Mouse (Mus musculus) erythroblast, adult 5-6 weeks (primary cell): ENCODE results near the gene Fam3c. TPM values are rescaled to one million over a fixed set of nuclear protein-coding genes. Genes with fewer than 3 reads are reported as not detected.

ENCODE experiments used
- ATAC-seq: replicated peaks from 2 replicates; pipeline ENCODE4 v1.8.0; 2016; ENCODE audit warnings: moderate number of reproducible peaks, mild to moderate bottlenecking, moderate TSS enrichment, inconsistent platforms; ENCODE audit not compliant: poor library complexity, low FRiP score, severe bottlenecking
- total RNA-seq, 2 experiments: library from RNA; stranded (forward) in 1 of 2; stranded (reverse) in 1 of 2; fragments of 150-400 nt in 1 of 2; fragments of 200-764, 138-1000 nt in 1 of 2; gene quantifications; 2 replicates each; pipeline versions ENCODE4 v1.2.3 to v1.2.4; 2015 to 2017; ENCODE audit warnings: low replicate concordance in 2 of 2

Gene Fam3c
- total RNA-seq, 2 experiments from 2014 or later = 4.0 to 9.1 TPM

DNA sequence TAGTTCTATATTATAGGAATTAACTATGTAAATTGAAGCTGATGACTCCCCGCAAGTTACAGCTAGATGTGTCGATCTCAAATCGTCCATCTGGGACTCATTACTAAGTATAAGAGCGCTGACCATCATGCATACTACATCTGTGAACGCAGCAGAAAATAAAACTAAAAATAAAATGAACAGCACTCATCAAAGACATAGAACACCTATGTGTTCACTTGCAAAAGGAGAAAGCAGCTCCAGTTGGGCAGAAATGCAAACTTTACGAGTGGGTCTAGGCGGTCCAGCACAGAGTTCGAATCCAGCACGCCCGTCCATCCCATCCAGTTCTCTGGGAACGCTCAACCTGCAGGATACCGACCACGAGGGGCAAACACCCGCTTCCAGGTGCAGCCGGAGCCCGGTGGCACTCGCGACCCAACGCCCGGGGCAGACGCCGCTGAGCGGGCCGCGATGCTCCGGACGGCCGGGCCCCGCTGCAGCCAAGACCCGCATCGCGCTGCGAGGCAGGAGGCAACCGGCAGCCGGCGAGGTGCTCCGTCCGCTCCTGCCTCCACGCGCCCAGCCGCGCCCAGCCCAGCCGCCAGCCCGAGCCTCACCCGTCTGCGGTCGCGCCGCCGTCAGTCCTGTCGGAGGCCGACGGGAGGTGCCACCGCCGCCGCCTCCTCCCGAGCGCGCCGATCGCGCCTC lies 502 bp downstream of the Fam3c start:
- peak; percentile 93 for ATAC-seq

DNA sequence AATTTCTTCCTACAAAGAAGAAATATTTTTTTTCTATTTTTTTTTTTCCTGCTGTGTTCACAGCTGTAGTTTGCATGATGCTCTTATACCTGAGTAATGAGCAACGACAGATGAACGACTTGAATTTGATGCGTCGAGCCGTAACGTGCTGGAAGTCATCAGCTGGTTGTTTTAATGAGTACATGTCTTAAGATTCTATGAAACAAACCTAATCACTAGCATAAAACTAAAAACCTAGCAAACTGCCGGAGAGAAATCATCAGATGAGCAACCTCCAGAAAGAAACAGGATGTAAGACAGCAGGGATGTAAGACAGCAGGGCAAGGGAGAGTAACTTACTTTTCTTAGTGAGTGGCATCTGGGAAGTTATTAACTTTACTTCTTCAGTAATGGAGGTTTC lies 1.4 kb downstream of the Fam3c start:
- ATAC-seq = no peak

DNA sequence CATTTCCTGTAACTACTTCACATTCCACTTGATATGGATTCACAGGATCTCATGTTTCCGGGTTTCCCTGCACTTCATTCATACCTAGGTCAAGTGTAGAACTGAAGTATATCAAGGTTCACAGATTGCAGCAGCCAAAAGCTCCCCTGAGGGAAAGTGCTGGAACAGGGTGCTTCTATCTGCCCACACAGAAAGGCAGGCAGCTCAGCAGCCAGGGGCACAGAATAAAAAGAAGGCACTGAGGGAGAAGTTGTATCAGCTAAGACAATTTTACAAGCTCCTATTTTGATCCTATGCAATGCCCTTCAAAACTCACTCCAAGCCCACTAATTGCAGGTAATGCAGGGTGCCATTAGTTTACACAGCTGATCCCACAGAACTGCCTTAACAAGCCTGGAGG lies 2.0 kb downstream of the Fam3c start:
- no peak for ATAC-seq

DNA sequence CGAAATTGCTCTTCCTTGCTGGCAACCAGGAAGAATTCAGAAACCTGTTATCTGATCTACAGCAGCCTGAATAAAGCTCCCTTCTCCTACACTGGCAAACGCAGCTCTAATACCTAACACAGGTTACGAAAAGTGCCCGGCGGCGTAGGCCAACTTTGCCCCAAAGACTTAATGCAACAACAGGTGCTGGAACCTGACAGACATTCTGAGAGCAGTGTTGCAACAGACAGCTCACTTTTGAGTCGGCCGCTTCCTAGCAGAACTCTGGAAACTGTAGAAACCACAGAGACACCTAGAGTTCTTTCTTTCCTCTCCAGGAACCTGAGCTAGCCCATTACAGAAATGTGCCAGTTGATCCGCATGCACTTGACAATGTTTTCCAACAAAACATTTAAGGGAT lies 4.5 kb downstream of the Fam3c start:
- ATAC-seq = no peak

DNA sequence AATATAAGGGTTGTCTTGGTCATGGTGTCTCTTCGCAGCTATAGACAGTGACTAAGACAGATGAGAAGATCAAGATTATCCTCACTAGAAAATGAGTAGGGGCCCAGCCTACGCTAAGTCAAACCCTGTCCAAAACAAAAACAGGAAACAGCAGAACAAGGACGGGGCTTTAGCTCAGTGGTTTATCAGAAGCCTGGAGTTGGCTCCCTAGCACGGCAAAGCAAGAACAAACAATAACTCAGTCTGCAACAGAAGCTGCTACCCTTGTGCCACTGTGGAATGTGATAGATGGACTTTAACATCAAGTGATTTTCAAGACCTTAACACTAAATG lies 5.8 kb downstream of the Fam3c start:
- ATAC-seq = no peak

DNA sequence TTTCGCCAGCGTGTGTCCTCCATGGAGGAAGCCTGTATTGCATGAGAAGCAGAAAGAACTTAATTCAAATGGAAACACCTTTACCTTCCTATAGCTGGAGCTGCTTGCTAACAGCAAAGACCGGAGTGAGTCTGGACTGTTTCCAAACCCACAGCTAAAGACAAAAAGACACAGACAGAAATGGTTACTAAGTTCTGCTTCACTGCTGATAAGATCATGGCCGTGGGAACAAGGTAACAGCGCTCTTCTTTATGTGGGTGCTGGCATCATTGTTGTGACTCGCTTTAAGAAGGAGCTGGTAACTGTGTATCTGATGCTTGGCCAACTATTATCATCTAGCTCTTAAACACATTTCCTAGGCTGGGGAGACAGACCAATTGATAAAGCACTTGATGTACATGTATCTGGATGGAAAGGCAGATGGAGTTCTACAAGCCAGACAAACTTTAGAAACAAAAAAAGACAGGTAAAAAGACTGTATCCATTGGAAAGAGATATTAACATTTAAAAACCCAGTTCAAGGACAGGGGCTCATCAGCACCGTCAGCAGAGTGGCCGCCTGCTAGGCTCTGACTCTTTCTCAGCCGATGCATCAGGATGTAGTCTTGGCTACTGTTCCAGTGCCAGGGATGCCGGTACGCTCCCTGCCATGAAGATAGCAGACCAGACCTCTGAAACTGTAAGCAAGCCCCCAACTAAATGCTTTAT lies 6.4 kb downstream of the Fam3c start:
- ATAC-seq = no peak

DNA sequence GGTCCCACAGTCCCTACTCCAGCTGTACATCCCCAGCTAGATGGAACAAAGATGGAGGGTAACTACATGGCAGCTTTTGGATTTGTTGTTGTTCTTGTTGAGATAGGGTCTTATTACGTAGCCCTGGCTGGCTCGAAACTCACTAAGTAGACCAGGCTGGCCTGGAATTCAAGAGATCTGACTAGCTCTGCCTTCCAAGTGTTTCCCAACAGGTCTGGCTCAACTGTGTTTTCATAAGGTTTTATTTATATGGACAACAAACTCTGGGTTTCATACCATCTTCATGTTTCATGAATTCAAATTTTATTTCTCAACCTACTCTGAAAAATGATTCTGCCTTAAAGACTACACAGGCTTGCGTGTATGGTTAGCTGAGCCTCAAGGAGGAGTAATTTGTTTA lies 7.1 kb downstream of the Fam3c start:
- ATAC-seq = no peak

DNA sequence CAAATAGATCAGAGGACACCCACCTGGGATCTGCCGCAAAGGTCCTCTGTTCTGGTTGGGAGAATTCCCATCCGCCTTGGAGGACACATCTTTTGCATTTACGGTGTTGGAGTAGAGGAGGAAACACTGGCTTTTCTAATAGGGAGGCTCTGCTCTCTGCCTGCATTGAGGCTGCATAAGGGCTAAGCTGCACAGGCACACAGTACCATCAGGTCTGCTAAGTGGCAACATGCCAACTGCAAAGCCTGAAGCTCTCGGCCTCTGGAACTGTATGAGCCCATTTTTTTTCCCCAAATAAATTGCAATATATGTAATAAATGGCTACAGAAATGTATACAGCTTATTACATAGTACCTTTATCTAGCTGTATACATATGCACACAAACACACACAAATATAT lies 7.9 kb downstream of the Fam3c start:
- ATAC-seq = no peak

DNA sequence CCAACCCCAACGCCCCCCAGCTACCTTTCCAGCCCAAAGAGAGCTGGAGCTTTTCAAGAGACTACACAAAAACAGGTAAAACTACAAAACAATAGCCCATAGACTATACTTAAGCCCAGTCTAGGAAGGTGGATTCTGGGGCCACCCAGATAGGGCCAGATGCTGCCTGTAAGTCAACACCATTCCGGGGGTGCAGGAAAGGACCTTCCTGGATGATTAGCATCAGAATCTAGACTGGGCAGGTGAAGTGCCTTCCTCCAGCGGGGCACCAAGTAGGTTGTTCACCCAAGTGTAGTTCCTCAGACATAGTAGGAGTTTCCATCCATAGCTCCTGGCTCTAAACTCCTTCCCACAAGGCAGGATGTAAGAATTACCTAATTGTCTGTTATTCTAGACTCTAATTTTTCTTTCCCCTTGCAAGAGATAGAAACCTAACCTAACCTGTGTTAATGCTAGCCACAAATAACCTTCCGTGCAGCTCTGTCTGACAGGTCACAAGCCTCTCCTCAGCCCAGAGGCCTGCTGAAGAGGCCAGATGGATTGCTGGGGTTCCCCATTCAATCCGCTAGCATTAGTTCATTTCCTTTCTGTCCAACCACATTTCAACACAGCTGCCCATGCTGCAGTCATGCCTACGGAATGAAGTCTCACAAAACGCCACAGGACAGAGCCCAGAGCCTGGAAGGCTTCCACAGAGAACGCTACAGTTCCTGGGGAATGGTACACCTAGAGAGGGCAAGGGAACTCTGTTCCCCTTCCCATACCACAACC lies 8.7 kb downstream of the Fam3c start:
- no peak for ATAC-seq

DNA sequence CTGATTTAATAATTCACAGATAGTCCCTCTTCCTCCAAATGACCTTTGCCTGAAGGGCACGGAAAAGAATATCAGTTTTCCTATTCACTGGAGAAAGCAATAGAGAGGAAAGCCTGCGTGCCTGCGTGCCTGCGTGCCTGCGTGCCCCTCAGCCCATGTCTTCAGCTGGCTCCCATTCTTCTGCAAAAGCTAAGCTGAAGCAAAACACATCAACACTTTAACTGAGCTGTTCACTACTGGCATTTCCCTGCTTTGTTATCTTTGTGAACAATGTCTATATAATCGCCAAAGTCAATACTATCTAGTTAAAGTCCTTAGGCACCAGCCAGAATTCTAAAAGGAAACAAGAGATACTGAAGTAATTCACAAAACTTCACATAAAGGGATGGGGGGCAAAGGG lies 11.6 kb downstream of the Fam3c start:
- no peak for ATAC-seq

DNA sequence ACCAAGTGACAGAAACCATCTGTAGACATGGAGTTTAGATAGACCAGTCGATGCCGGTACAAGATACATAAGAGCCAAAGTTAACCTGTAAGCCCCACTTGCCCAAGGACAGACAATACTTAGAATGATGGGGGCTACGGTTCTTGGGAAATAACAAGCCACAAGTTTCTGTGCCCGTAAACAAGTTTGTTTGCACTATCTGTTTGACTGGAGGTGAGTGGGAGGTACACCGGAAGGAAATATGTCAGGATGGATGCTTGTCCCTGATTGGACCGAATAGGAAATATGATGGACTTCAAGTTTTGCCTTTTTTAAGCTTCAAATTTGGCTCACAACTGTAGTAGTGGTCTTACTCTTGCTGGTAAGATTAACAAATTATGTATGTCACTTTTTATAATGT lies 12.3 kb downstream of the Fam3c start:
- ATAC-seq = no peak

DNA sequence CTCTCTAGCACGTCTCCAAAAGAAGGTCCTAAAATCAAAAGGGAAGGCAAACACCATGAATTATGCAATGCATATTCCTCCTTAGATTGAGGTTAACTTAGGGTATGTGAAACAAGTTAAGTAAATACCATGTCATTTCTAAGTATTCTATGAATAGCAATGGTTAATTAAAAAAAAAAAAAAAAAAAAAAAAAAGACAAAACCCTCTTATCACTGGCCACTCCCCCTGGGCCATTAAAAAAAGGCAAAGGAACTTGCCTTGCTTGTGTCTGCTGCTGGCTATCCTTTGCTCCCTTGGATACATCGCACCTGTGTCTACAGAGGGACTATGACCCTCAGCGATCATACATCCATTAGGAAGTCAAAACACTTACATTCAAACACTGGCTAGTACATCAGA lies 12.8 kb downstream of the Fam3c start:
- ATAC-seq = no peak

DNA sequence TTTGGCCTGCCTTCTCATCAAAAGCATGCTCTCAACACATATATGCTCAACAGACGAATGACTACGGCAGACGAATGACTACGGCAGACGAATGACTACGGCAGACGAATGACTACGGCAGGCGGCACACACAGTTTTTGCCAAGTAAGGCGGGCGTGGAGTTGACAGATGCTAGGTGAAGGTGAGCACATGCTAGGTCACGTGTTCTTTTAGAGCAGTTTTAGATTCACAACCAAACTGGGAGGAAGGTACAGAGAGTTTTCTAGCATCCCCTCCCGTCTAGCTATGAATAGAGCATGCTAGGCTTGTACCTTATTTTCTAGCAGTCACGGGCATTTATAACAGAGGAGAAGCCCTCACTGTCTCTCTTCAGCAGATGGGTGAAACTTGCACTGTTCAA lies 15.3 kb downstream of the Fam3c start:
- no peak for ATAC-seq

DNA sequence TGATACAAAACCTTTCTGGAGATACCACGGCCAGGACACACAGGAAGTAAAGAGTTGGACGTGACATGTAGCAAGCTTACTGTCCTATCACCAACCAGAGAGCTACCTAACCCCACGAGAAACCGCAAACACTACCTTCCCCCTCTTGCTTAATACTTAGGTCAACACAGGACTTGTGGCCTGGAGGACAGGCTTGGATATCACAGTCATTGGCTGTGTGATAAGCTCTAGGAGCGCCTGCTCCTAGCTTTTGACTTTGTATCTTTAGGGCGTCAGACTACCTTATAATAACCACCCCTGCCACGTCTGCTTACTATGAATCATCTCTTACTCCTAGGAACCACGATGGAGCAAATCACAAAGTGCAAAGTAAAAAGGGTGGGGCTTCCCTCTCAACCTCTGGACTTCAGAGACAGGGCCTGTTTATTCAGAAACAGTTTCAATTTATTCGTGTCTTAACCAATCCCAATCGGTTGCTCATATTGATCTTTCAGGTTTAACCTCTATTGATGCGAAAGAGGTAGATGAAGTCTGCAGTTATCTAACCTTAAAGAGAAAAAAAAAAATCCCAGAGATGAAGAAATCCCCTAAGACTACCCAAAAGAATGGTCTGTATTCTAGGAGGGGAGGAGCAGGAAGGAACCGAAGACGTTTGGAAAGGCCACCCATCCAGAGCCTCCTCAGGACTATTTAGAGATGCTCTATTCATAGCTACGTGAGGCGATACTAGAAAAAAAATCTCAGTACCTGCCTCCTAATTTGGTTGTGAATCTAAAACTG lies 16.1 kb downstream of the Fam3c start:
- ATAC-seq = no peak

DNA sequence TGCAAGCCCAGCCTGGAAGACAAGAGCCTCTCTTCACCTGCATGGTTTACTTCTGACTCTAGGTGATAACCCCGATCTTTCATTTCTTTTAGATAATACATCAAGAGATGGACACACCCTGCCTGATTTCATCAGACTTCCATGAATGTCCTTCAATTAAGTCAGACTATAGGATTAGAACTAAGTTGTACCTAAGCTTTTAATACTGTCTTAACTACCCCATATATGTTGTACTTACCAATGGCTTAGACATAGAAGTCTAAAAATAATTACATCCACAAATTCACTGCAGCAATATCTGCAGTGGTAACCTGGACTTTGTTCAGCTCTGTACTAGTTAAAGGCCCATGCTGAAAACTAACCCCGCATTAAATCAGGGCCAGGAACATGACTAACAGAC lies 23.5 kb downstream of the Fam3c start:
- no peak for ATAC-seq

DNA sequence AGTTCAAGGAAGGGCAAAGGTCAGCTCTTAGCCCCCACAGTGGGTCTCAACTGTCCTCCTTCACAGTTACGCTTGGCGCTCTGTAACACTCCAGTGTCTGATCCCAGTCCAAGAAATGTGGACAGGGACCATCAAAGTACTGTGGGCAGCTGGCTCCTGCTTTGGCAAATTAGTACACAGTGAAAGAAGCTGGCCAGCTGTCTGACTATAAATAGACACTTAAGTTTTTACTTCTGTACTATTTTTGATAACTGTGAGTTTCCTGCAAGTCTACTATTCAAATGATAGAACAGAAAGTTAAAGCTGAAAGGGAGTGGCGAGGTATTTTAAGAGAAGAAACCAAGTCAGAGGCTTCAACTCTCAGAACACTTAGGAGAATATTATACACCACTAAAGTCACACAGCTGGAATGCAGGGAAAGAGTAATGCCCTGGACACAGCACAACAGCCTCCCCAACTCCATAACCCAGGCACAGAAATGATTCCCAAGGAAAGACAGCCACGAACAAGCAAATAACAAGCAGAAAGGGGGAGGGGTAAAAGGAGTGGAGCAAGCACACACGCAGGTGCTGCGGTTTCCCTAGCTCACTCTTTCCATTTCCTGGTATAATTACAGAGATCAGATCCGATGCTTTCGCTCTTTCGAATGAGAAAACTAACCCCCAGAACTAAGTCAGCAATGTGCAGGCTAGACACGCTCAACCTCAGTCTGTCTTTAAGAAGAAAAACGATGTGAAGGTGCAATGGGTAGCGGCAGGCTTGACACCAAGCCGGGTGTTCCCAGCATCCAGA lies 25.7 kb downstream of the Fam3c start:
- ATAC-seq = no peak

DNA sequence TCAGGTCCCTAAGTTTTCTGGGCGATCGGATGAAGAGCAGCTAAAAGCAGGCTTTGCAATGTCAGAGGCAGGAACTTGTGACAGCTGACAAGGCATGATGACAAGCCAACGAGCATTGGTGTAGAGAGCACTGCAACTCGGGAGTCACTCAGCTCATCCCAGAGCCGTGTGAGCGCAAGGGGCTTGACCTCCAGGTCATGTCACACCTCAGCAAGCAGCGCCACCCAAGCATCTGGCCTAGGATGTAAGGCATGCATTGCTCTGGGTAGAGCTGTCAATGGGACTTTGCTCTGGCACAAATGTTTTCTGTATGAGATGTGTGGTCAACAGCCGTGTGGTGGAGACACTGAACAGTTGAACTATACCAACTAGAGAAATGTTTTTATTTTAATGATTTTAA lies 28.1 kb downstream of the Fam3c start:
- ATAC-seq = no peak

DNA sequence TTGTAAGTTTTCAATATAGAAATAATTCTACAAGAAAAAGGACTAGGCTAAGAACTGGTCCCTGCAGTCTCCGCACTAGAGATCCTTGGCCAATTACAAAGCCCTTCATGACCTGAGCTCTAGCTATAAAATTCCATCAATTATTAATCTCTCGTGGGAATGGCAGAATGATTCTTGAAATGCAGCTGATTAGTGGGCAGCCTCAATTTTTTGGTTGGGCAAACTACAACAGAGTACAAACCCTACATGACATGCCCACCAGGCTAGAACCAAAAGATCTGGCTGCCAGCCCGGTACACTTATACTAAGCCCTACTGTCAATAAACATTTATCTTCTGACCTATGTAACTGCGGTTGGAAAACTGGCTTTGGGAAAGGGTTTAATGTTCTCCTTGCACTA lies 29.0 kb downstream of the Fam3c start:
- ATAC-seq = no peak

DNA sequence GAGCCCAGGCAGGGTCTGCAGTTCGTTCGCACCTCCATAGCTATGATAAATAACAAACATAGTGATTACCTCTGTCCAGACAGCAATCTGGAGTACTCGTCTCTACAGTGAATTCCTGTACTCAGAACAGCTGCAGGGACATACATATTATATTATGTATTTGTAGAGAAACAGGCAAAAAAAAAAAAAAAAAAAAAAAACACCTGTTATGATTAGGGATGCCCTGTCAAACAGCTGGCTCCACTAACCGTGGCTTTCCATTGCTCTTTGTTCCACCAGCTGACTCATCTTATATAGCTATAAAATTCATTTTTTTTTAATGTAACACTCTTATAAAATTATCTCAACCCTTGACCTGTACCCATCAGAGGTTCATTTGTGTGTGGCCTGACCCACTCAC lies 29.8 kb downstream of the Fam3c start:
- no peak for ATAC-seq
